Mouse (Mus musculus) olfactory bulb, adult 2 months (tissue): Measurements from ENCODE around the gene Abr.

Experiments used
- CTCF ChIP-seq: fragments of 200-500 bp; IDR thresholded peaks from 2 replicates; pipeline ENCODE4 v1.5.1; 2012; ENCODE audit warnings: low read depth, mild to moderate bottlenecking, low read length, moderate library complexity; ENCODE audit not compliant: insufficient read depth
- POLR2A ChIP-seq: fragments of 200-500 bp; IDR thresholded peaks from 2 replicates; pipeline ENCODE4 v1.6.1; 2012; ENCODE audit warnings: mild to moderate bottlenecking, low read depth, low read length, moderate library complexity; ENCODE audit not compliant: insufficient read depth

GRCm38 (mm10) chr11:76436009-76436408 is 186.1 kb downstream of the Abr start:
- no peak for TF ChIP-seq POLR2A
- no peak for TF ChIP-seq CTCF
